Mouse (Mus musculus) midbrain, embryonic 16.5 days (tissue): ENCODE data around the gene Mier1. TPM values are rescaled to one million over a fixed set of nuclear protein-coding genes. Genes with fewer than 3 reads are reported as not detected.

Source experiments
- ATAC-seq: fragments of 200-750 bp; cut with Nextera tagmentation; 2 replicates; pipeline ENCODE4 v1.8.0; 2017; ENCODE audit warnings: moderate TSS enrichment
- H3K27ac ChIP-seq: fragments of 300-500 bp; sonication (generic); 2 replicates; pipeline ENCODE4 v1.5.1; 2014; ENCODE audit warnings: mild to moderate bottlenecking, low read length, mixed read lengths
- H3K27me3 ChIP-seq: fragments of 300-500 bp; sonication (generic); 2 replicates; pipeline ENCODE4 v1.6.1; 2014; ENCODE audit warnings: low read depth, low read length, mixed read lengths; ENCODE audit not compliant: control insufficient read depth, insufficient read depth
- H3K36me3 ChIP-seq: fragments of 300-500 bp; sonication (generic); 2 replicates; pipeline ENCODE4 v1.6.1; 2014; ENCODE audit warnings: mild to moderate bottlenecking, low read length, moderate library complexity, mixed read lengths; ENCODE audit not compliant: control insufficient read depth, insufficient read depth
- H3K4me1 ChIP-seq: fragments of 300-500 bp; sonication (generic); 2 replicates; pipeline ENCODE4 v1.6.1; 2014; ENCODE audit warnings: mild to moderate bottlenecking, low read length, mixed read lengths; ENCODE audit not compliant: control insufficient read depth, insufficient read depth
- H3K4me2 ChIP-seq: fragments of 300-500 bp; sonication (generic); 2 replicates; pipeline ENCODE4 v1.6.1; 2014; ENCODE audit warnings: mild to moderate bottlenecking, low read length, mixed read lengths
- H3K4me3 ChIP-seq: fragments of 300-500 bp; sonication (generic); 2 replicates; pipeline ENCODE4 v1.5.1; 2014; ENCODE audit warnings: low read depth, mild to moderate bottlenecking, low read length, moderate library complexity, mixed read lengths
- H3K9ac ChIP-seq: fragments of 300-500 bp; sonication (generic); 2 replicates; pipeline ENCODE4 v1.6.1; 2014; ENCODE audit warnings: low read depth, low read length, mixed read lengths
- H3K9me3 ChIP-seq: fragments of 300-500 bp; sonication (generic); replicated peaks from 2 replicates; pipeline ENCODE4 v1.6.1; 2014; ENCODE audit warnings: mild to moderate bottlenecking, low read length, mixed read lengths; ENCODE audit not compliant: control insufficient read depth, poor library complexity, severe bottlenecking
- WGBS: fragments of 180-500 bp; shearing (Covaris S2); extraction: QIAGEN DNeasy Blood & Tissue Kit; methylation state at CpG from one replicate; pipeline ENCODE4 v1.1.7; 2014; 5-methylcytosine and 5-hydroxymethylcytosine counted together
- polyA plus RNA-seq: library from polyadenylated mRNA; unstranded; fragments of >200 nt; fragmentation: Nextera tagmentation; extraction: Ambion mirVana; gene quantifications from 2 replicates; pipeline ENCODE4 v1.2.1, GENCODE M21; 2015

Gene Mier1
- polyA plus RNA-seq, 1 experiment from 2014 or later: 26.7 TPM

- Histone ChIP-seq H3K27ac (no peak overlapping the region), H3K4me1 (no peaks in the 10 kb centered on the region), H3K4me2 (no peak overlapping the region), H3K9ac (no peak overlapping the region), H3K27me3 (no peaks in the 10 kb centered on the region), H3K36me3 (peaks cover 7% of the 10 kb centered on the region), H3K9me3 (no peaks in the 10 kb centered on the region), H3K4me3 (no peak overlapping the region)
- no peak for ATAC-seq
- 83% methylated on average over 2 of the region's 2 CpGs for WGBS
Observed at GRCm38 (mm10) chr4:103203646-103204045, 89.5 kb downstream of the Mier1 start.

- no peaks in the 10 kb centered on the region for H3K27me3 ChIP-seq
- H3K4me2 ChIP-seq: no peak overlapping the region
- H3K9me3 ChIP-seq: no peaks in the 10 kb centered on the region
- peaks cover 8% of the 10 kb centered on the region for H3K4me1 ChIP-seq
- peaks cover 10% of the 10 kb centered on the region; the same call in 1 of the 2 replicates for H3K36me3 ChIP-seq
- H3K9ac ChIP-seq: no peak overlapping the region
- WGBS: 97% methylated on average over 1 of the region's 1 CpGs
- no peak overlapping the region for H3K27ac ChIP-seq
- no peak for ATAC-seq
- no peak overlapping the region for H3K4me3 ChIP-seq
Observed at GRCm38 (mm10) chr4:103208553-103208952, 94.4 kb downstream of the Mier1 start.

- peak overlapping the region; percentile 85 for H3K4me2 ChIP-seq
- WGBS: 4% methylated on average over 30 of the region's 30 CpGs
- peak overlapping the region; percentile 99 for H3K9ac ChIP-seq
- no peak for ATAC-seq
- peaks cover 17% of the 10 kb centered on the region for H3K4me1 ChIP-seq
- H3K36me3 ChIP-seq: peaks cover 5% of the 10 kb centered on the region; the same call in 1 of the 2 replicates
- no peaks in the 10 kb centered on the region for H3K9me3 ChIP-seq
- no peaks in the 10 kb centered on the region for H3K27me3 ChIP-seq
- peak overlapping the region; percentile 91 for H3K4me3 ChIP-seq
- peak overlapping the region; percentile 99 for H3K27ac ChIP-seq
Observed at GRCm38 (mm10) chr4:103213859-103214497, 99.8 kb downstream of the Mier1 start.

GRCm38 (mm10) chr4:103214498-103214924 lies 100.3 kb downstream of the Mier1 start:
- peak overlapping the region; percentile 99 for H3K9ac ChIP-seq
- WGBS: under 1% methylated on average over 48 of the region's 48 CpGs
- ATAC-seq: peak; percentile 85

More at GRCm38 (mm10) chr4:103214498-103214924, 100.3 kb downstream of the Mier1 start:
- no peaks in the 10 kb centered on the region for H3K9me3 ChIP-seq
- H3K4me3 ChIP-seq: peak overlapping the region; percentile 91
- peaks cover 17% of the 10 kb centered on the region for H3K4me1 ChIP-seq
- peak overlapping the region; percentile 85 for H3K4me2 ChIP-seq
- H3K27me3 ChIP-seq: no peaks in the 10 kb centered on the region
- H3K36me3 ChIP-seq: peaks cover 3% of the 10 kb centered on the region; the same call in 1 of the 2 replicates
- H3K27ac ChIP-seq: peak overlapping the region; percentile 99

Other genes with a start within 250 kb of the Mier1 start
- 1.8 and 2.4 TPM in 2 replicates for gene Tctex1d1, start 135.8 kb upstream of the Mier1 start, polyA plus RNA-seq
- gene Insl5, start 87.5 kb upstream of the Mier1 start, polyA plus RNA-seq: 0.57 and 0.65 TPM in 2 replicates
- 5.7 and 6.2 TPM in 2 replicates for gene Wdr78, start 165 bp downstream of the Mier1 start, polyA plus RNA-seq
- gene Slc35d1, start 100.8 kb downstream of the Mier1 start, polyA plus RNA-seq: 5.7 and 5.9 TPM in 2 replicates
- gene 4921539E11Rik, start 176.5 kb downstream of the Mier1 start, polyA plus RNA-seq: not detected in 2 replicates
- gene Oma1, start 199.4 kb downstream of the Mier1 start, polyA plus RNA-seq: 9.6 and 10.5 TPM in 2 replicates